ENCODE assay signal across 13 mouse cellular contexts in genomic region chr9:57014766-57015165, GRCm38 (mm10). TPM values are rescaled to one million over a fixed set of nuclear protein-coding genes. Genes with fewer than 3 reads are reported as not detected.
DNase-seq lines count a peak whose midpoint lies in the region; ATAC-seq lines count a peak whose summit lies in the region.
"Had no signal": no experiment of that assay in that cellular context is flagged by ENCODE, and none has a peak within 500 bp of the region (broad histone marks: within the 10 kb centered on the region; RNA-seq: fewer than 3 reads in every experiment).

No protein-coding gene starts in this region.

- peaks cover 24% of the 10 kb centered on the region for H3K36me3 ChIP-seq in heart, embryonic 10.5 days
- H3K36me3 ChIP-seq in embryonic facial prominence, embryonic 10.5 days (replicated peaks): peaks cover 43% of the 10 kb centered on the region
- peaks cover 9% of the 10 kb centered on the region for H3K36me3 ChIP-seq in neural tube, embryonic 15.5 days

- no peak overlapping the region for H3K4me2 ChIP-seq in neural tube, embryonic 15.5 days
- H3K4me2 ChIP-seq: hindbrain, embryonic 12.5 days had no signal

- H3K9me3 ChIP-seq in heart, embryonic 10.5 days: no peaks in the 10 kb centered on the region
- H3K9me3 ChIP-seq in embryonic facial prominence, embryonic 10.5 days: peaks cover 9% of the 10 kb centered on the region; the same call in 1 of the 2 replicates
- H3K9me3 ChIP-seq in neural tube, embryonic 15.5 days (replicated peaks): peaks cover 7% of the 10 kb centered on the region

- no peak for ATAC-seq in neural tube, embryonic 15.5 days (ENCODE audit: low FRiP score)

- WGBS in heart, embryonic 10.5 days: 90% methylated on average over 1 of the region's 1 CpGs
- 95% methylated on average over 1 of the region's 1 CpGs for WGBS in embryonic facial prominence, embryonic 10.5 days
- 100% methylated on average over 1 of the region's 1 CpGs for WGBS in neural tube, embryonic 15.5 days

- peak; percentile 60 to 72 for DNase-seq in heart, adult 9 months (ENCODE audit: low spot score in 2 of 2)
- DNase-seq in heart, embryonic 10.5 days (ENCODE audit: low spot score): no peak
- DNase-seq in testis, postnatal 14 days (ENCODE audit: low spot score): peak; percentile 24
- no peak for DNase-seq in testis, postnatal 10 days (ENCODE audit: low spot score)
- peak; percentile 66 for DNase-seq in kidney, postnatal 10 days
- DNase-seq in embryonic facial prominence, embryonic 10.5 days (ENCODE audit: low spot score): no peak
- DNase-seq: adrenal gland, postnatal 25 days; cerebellum, adult 9-10 months; liver; midbrain, embryonic 14.5 days; thymus, adult 18-20 months had no signal

- no peak overlapping the region for H3K4me3 ChIP-seq in heart, embryonic 10.5 days
- H3K4me3 ChIP-seq in embryonic facial prominence, embryonic 10.5 days: no peak overlapping the region
- H3K4me3 ChIP-seq in neural tube, embryonic 15.5 days (replicated peaks): no peak overlapping the region
- H3K4me3 ChIP-seq: hindbrain, embryonic 12.5 days had no signal

- H3K27me3 ChIP-seq in heart, embryonic 10.5 days (ENCODE audit: insufficient read depth, poor library complexity, severe bottlenecking): no peaks in the 10 kb centered on the region
- H3K27me3 ChIP-seq in embryonic facial prominence, embryonic 10.5 days (replicated peaks; ENCODE audit: low read depth, poor library complexity, severe bottlenecking): no peaks in the 10 kb centered on the region
- H3K27me3 ChIP-seq in neural tube, embryonic 15.5 days (replicated peaks): no peaks in the 10 kb centered on the region
- H3K27me3 ChIP-seq: hindbrain, embryonic 12.5 days had no signal

- H3K4me1 ChIP-seq in heart, embryonic 10.5 days: no peaks in the 10 kb centered on the region
- H3K4me1 ChIP-seq in embryonic facial prominence, embryonic 10.5 days: no peaks in the 10 kb centered on the region
- H3K4me1 ChIP-seq in neural tube, embryonic 15.5 days: no peaks in the 10 kb centered on the region
- H3K4me1 ChIP-seq: hindbrain, embryonic 12.5 days had no signal

- no peak overlapping the region for H3K27ac ChIP-seq in heart, embryonic 10.5 days
- H3K27ac ChIP-seq in embryonic facial prominence, embryonic 10.5 days (replicated peaks): no peak overlapping the region
- H3K27ac ChIP-seq in neural tube, embryonic 15.5 days (replicated peaks): no peak overlapping the region
- H3K27ac ChIP-seq: hindbrain, embryonic 12.5 days had no signal

- no peak overlapping the region for H3K9ac ChIP-seq in neural tube, embryonic 15.5 days (replicated peaks)
- H3K9ac ChIP-seq: hindbrain, embryonic 12.5 days had no signal

RNA-seq across cellular contexts. Expression of gene Ptpn9, which starts 20.0 kb away (rescaled TPM):
- 15.6 and 23.4 TPM in 2 replicates for polyA plus RNA-seq in heart, embryonic 10.5 days (2016; fragmentation: Nextera tagmentation; extraction: Ambion mirVana)
- 21.6 and 22.1 TPM in 2 replicates for polyA plus RNA-seq in embryonic facial prominence, embryonic 10.5 days (2016; fragmentation: Nextera tagmentation; extraction: Ambion mirVana)
- polyA plus RNA-seq in neural tube, embryonic 15.5 days (2015; fragmentation: Nextera tagmentation; extraction: Ambion mirVana): 23.8 and 24.9 TPM in 2 replicates

RNA-seq across cellular contexts. Expression of gene Sin3a, which starts 57.1 kb away (rescaled TPM):
- polyA plus RNA-seq in heart, embryonic 10.5 days (2016; fragmentation: Nextera tagmentation; extraction: Ambion mirVana): 36.2 and 38.1 TPM in 2 replicates
- 62.7 and 62.9 TPM in 2 replicates for polyA plus RNA-seq in embryonic facial prominence, embryonic 10.5 days (2016; fragmentation: Nextera tagmentation; extraction: Ambion mirVana)
- polyA plus RNA-seq in neural tube, embryonic 15.5 days (2015; fragmentation: Nextera tagmentation; extraction: Ambion mirVana): 20.7 and 21.2 TPM in 2 replicates

Comparison
In these comparisons a context has a peak if more than half of its experiments do, and no peak if none do; other contexts are left out.
1. DNase-seq: peak in heart, adult 9 months (2 of 2), testis, postnatal 14 days (single experiment) and kidney, postnatal 10 days (single experiment); none in heart, embryonic 10.5 days (single experiment), testis, postnatal 10 days (single experiment) and embryonic facial prominence, embryonic 10.5 days (single experiment).